Mouse (Mus musculus) forebrain, embryonic 16.5 days (tissue): ENCODE results near the gene Pnmal2. TPM values are rescaled to one million over a fixed set of nuclear protein-coding genes. Genes with fewer than 3 reads are reported as not detected.

Experiments
- ATAC-seq: fragments of 200-750 bp; cut with Nextera tagmentation; 2 replicates; pipeline ENCODE4 v1.8.0; 2017; ENCODE audit warnings: mild to moderate bottlenecking, moderate library complexity
- H3K27ac ChIP-seq: fragments of 300-500 bp; sonication (generic); 2 replicates; pipeline ENCODE4 v1.5.1; 2014; ENCODE audit warnings: low read length, control low read depth
- H3K27me3 ChIP-seq: fragments of 300-500 bp; sonication (generic); replicated peaks from 2 replicates; pipeline ENCODE4 v1.6.1; 2014; ENCODE audit warnings: low read length; ENCODE audit not compliant: control insufficient read depth, insufficient read depth
- H3K36me3 ChIP-seq: fragments of 300-500 bp; sonication (generic); 2 replicates; pipeline ENCODE4 v1.6.1; 2014; ENCODE audit not compliant: control insufficient read depth, insufficient read depth
- H3K4me1 ChIP-seq: fragments of 300-500 bp; sonication (generic); replicated peaks from 2 replicates; pipeline ENCODE4 v1.6.1; 2014; ENCODE audit warnings: low read length; ENCODE audit not compliant: control insufficient read depth, insufficient read depth
- H3K4me2 ChIP-seq: fragments of 300-500 bp; sonication (generic); 2 replicates; pipeline ENCODE4 v1.6.1; 2014; ENCODE audit warnings: mild to moderate bottlenecking, low read length, control low read depth
- H3K4me3 ChIP-seq: fragments of 300-500 bp; sonication (generic); replicated peaks from 2 replicates; pipeline ENCODE4 v1.5.1; 2014; ENCODE audit warnings: mild to moderate bottlenecking, low read length, control low read depth
- H3K9ac ChIP-seq: fragments of 300-500 bp; sonication (generic); replicated peaks from 2 replicates; pipeline ENCODE4 v1.6.1; 2014; ENCODE audit warnings: low read depth, low read length, control low read depth
- H3K9me3 ChIP-seq: fragments of 300-500 bp; sonication (generic); 2 replicates; pipeline ENCODE4 v1.6.1; 2016; ENCODE audit warnings: low read length; ENCODE audit not compliant: control insufficient read depth
- WGBS: fragments of 180-500 bp; shearing (Covaris S2); extraction: QIAGEN DNeasy Blood & Tissue Kit; methylation state at CpG from one replicate; pipeline ENCODE4 v1.1.7; 2014; 5-methylcytosine and 5-hydroxymethylcytosine counted together
- polyA plus RNA-seq: library from polyadenylated mRNA; unstranded; fragments of >200 nt; fragmentation: Nextera tagmentation; extraction: Ambion mirVana; gene quantifications from 2 replicates; pipeline ENCODE4 v1.2.1, GENCODE M21; 2015

Pnmal2 gene
- polyA plus RNA-seq, 1 experiment from 2014 or later: 118 TPM

DNA sequence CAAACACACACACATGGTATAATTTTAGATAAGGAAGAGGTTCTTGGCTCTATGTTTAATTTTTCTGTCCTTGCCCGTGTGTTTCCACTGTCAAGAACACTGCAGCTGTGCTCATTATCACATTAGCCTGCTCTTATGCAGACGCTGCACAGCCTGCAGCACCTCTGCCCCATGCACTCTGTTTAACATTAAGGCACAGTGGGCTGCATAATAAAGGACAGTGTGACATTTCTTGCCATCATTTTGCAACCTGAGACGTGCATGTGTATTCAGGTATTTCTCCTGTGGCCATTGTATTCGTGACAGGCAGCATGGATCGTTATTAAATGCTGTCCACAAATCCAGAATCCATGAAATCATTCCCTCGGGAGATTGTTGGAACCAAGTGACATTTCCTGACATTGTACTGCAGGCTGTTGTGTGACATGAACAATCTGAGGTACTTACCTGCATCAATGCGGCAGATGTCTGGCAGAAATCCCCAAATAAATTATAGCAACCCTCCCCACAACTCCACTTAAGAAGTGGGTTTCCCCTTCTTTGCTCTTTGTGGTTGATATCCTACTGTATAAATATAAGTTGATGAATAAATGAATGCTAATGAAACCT, 43.2 kb downstream of the Pnmal2 start:
- Histone ChIP-seq H3K9ac (no peak overlapping the region), H3K27ac (peak overlapping the region; percentile 24), H3K27me3 (no peaks in the 10 kb centered on the region), H3K4me3 (no peak overlapping the region), H3K4me2 (no peak overlapping the region), H3K4me1 (peaks cover 46% of the 10 kb centered on the region), H3K36me3 (no peaks in the 10 kb centered on the region), H3K9me3 (no peaks in the 10 kb centered on the region)
- 22% methylated on average over 7 of the region's 7 CpGs for WGBS
- ATAC-seq: peak; percentile 34; the same call in 1 of the 2 replicates

DNA sequence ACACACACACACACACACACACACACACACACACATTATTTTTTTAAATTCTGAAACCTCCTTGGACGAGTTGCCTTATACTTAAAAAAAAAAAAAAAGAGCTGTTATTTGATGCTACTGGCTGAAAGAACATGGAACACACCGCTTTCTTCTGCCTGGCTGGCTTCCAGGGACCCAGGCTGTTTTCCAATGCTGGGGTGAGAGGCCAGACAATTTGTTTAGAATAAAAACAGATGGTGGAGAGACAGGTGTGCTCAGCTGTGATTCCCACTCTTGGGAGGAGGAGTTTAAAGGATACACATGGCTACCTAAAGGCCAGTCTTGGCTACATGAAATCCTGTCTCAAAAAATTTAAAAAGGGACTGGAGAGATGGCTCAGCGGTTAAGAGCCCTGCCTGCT, 43.9 kb downstream of the Pnmal2 start:
- H3K4me1 ChIP-seq: peaks cover 39% of the 10 kb centered on the region
- H3K27me3 ChIP-seq: no peaks in the 10 kb centered on the region
- H3K27ac ChIP-seq: peak overlapping the region; percentile 24
- H3K9ac ChIP-seq: no peak overlapping the region
- no peak overlapping the region for H3K4me2 ChIP-seq
- H3K9me3 ChIP-seq: no peaks in the 10 kb centered on the region
- no peak overlapping the region for H3K4me3 ChIP-seq
- no peak for ATAC-seq
- H3K36me3 ChIP-seq: no peaks in the 10 kb centered on the region
- 23% methylated on average over 3 of the region's 3 CpGs for WGBS

DNA sequence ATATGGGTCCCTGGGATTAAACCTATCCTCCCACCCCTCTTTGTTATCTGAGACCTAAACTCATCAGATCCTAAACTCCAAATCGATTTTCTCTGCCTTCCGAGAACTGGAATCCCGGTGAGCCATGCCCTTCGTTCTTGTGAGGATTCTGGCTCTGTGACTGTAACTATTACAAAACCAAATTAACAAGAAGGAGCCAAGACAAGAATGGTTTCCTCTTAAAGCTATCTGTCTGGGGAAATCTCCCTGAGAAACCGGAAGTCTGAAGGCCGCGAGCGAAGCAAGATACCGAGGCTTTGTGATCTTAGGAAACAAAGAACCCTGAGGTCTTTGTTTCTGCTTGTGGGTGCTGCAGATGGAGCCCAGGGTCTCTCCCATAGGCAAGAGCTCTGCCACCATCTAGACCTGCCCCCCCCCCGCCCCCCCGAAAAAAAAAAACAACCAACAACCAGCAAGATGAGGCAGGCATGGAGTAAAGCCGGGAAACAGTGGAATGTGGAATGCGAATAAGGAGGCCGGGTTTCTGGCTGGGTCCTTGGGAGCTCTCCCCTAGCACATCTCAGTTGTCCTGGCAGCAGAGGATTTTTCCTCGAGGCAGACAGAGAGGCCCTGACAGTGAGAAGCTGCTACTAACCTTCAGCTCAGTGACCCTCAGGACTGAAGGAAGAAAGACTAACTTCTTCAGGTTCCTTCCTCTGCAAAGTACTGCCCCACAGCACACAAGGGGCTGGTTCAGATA, 45.7 kb downstream of the Pnmal2 start:
- Histone ChIP-seq H3K9ac (no peak overlapping the region), H3K4me2 (no peak overlapping the region)

DNA sequence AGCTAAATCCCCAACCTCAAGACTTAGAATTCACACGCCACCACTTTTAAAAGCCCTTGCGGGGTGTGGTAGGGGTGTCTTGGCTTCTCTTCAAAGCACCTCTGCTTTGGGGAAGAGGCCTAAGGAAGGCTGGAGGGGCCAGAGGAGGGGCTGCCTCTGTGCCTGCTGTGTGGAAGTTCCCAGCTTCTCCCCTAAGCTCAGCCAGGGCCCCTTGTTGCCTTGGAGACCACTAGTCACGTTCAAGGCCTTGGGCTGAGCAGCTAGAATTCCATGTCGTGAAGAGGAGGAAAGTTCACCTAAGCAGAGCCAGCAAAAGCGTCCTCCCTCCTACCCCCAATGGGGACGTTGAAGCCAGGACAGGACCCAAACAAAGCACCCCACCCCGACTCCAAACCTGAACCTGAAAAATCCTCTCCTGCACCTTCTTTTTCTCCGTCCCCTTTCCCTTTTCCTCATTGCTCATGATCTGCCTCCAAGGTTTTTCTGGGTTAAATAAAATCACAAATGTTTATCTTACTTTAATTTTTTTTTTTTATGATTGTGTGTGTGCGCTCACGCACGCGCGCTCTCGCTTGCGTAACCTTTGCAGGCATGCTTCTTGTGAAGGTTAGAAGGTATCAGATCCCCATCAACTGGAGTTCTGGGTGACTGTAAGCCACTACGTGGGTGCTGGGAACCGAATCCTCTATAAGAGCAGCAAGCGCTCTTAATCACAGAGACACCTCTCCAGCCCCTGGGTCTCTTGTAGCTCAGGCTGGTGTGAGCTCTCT, 47.4 kb downstream of the Pnmal2 start:
- Histone ChIP-seq H3K9ac (no peak overlapping the region), H3K9me3 (no peaks in the 10 kb centered on the region), H3K27ac (peak overlapping the region; percentile 5; the same call in 1 of the 2 replicates), H3K4me2 (no peak overlapping the region), H3K27me3 (no peaks in the 10 kb centered on the region), H3K36me3 (no peaks in the 10 kb centered on the region), H3K4me1 (peaks cover 44% of the 10 kb centered on the region), H3K4me3 (no peak overlapping the region)
- WGBS: 50% methylated on average over 18 of the region's 18 CpGs
- ATAC-seq: peak; percentile 57

More for the DNA sequence above, 45.7 kb downstream of the Pnmal2 start:
- ATAC-seq: no peak
- Histone ChIP-seq H3K27me3 (no peaks in the 10 kb centered on the region), H3K36me3 (no peaks in the 10 kb centered on the region), H3K4me3 (no peak overlapping the region), H3K27ac (peak overlapping the region; percentile 15; the same call in 1 of the 2 replicates), H3K9me3 (no peaks in the 10 kb centered on the region), H3K4me1 (peaks cover 43% of the 10 kb centered on the region)
- 27% methylated on average over 15 of the region's 15 CpGs for WGBS

DNA sequence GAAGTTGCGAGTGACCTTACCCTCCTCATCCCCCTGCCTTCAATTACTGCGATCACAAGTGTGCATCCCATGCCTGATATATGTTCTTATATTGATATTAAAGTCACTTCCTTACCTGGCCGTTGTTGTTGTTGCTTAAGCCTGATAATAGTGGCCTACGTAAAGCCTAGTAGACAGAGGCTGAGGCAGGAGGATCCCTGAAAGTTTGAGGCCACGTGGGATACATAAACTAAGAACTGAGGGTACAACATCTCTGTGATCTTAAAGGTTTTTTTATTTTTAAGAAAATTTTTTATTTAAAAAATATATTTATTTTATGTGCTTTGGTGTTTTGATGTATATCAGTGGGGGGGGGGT, 47.9 kb downstream of the Pnmal2 start, which contains the start of gene Ccdc8:
TSS of gene Ccdc8 (plus strand) at position 258 of the 357 bp plus-strand sequence.
- no peaks in the 10 kb centered on the region for H3K27me3 ChIP-seq
- no peaks in the 10 kb centered on the region for H3K9me3 ChIP-seq
- peak within 1 kb of the TSS; percentile 52; the same call in 1 of the 2 replicates for H3K9ac ChIP-seq
- peak within 1 kb of the TSS; percentile 5; the same call in 1 of the 2 replicates for H3K27ac ChIP-seq
- H3K4me2 ChIP-seq: peak within 1 kb of the TSS; percentile 48
- WGBS: 96% methylated on average over 5 of the region's 5 CpGs
- no peak within 1 kb of the TSS for H3K4me3 ChIP-seq
- ATAC-seq: no peak
- no peaks in the 10 kb centered on the region for H3K36me3 ChIP-seq
- H3K4me1 ChIP-seq: peaks cover 40% of the 10 kb centered on the region

DNA sequence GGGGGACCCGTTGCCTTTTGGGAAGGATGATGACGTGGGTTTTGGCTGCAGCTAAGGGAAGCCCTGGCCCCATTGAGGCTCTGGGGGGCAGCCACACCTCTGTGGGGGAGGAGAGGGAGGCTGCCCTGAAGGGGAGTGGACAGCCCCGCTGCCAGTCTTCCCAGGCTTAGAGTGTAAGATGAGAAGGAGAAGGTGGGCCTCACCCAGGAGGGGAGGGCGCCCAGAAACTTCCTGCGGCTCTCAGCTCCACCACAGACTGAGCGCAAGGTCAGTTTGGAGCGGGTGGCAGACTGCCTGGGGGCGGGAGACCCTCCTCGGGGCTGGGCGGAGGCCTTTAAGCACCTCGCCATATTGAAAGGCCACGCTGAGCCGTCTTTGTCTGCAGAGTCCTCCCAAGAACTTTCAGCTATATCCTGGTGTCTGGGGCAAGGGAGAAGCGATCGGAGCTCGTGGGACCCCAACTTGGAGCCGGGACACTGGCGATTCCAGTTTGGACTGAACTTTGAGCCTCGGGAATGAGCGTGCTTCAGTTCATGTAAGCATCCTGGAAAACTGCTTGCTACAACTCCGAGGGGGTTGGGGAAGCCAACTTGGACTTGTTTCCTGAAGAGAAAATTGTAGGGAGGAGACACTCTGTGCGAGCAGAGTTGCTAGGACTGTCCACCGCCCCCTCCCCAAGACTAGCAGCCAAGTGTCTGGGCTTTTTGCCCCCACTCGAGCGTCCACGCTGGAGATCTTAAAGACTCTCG, 49.3 kb downstream of the Pnmal2 start:
- peak; percentile 80 for ATAC-seq
- Histone ChIP-seq H3K9ac (peak overlapping the region; percentile 52), H3K4me3 (peak overlapping the region; percentile 33), H3K9me3 (no peaks in the 10 kb centered on the region), H3K27ac (no peak overlapping the region; the same call in 1 of the 2 replicates), H3K4me1 (peaks cover 29% of the 10 kb centered on the region), H3K36me3 (no peaks in the 10 kb centered on the region), H3K4me2 (peak overlapping the region; percentile 48), H3K27me3 (no peaks in the 10 kb centered on the region)
- WGBS: 2% methylated on average over 27 of the region's 27 CpGs

DNA sequence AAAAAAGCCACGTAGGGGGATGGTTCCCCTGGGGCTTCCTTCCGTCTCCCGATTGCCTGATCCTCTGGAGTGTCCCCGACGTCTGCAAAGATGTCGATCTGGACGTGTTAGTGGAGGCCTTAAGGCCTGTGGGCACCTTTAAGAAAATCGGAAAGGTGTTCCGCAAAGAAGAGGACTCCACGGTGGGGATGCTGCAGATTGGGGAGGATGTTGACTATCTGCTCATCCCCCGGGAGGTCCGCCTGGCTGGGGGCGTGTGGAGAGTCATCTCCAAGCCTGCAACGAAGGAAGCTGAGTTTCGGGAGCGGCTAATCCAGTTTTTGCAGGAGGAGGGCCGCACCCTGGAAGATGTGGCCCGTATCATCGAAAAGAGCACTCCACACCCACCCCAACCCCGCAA, 49.9 kb downstream of the Pnmal2 start:
- peaks cover 29% of the 10 kb centered on the region for H3K4me1 ChIP-seq
- peak overlapping the region; percentile 52 for H3K9ac ChIP-seq
- no peaks in the 10 kb centered on the region for H3K36me3 ChIP-seq
- no peak overlapping the region; the same call in 1 of the 2 replicates for H3K27ac ChIP-seq
- 9% methylated on average over 20 of the region's 20 CpGs for WGBS
- peak overlapping the region; percentile 48 for H3K4me2 ChIP-seq
- H3K27me3 ChIP-seq: no peaks in the 10 kb centered on the region
- ATAC-seq: no peak
- peak overlapping the region; percentile 33 for H3K4me3 ChIP-seq
- H3K9me3 ChIP-seq: no peaks in the 10 kb centered on the region

DNA sequence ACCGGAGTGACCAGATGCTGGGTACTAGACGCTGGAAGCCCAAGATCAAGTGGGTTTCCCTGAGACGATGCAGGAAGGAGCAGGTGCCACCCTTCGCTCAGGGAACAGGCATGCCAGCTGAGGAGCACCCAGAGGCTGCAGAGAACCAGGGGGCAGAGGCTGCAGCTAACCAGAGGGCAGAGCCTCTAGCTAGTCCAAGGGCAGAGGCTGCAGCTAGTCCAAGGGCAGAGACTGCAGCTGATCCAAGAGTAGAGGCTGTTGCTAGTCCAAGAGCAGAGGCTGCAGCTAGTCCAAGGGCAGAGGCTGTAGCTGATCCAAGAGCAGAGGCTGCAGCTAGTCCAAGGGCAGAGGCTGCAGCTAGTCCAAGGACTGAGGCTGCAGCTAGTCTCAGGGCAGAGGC, 50.9 kb downstream of the Pnmal2 start:
- Histone ChIP-seq H3K36me3 (no peaks in the 10 kb centered on the region), H3K9me3 (no peaks in the 10 kb centered on the region), H3K4me1 (peaks cover 24% of the 10 kb centered on the region), H3K27me3 (no peaks in the 10 kb centered on the region), H3K4me3 (no peak overlapping the region), H3K27ac (no peak overlapping the region), H3K4me2 (peak overlapping the region; percentile 48), H3K9ac (no peak overlapping the region; the same call in 1 of the 2 replicates)
- no peak for ATAC-seq
- WGBS: 82% methylated on average over 4 of the region's 4 CpGs
